Mouse (Mus musculus) CH12.LX (cell line): ENCODE measurements around the gene Derl2.

Source experiments
- MAFK ChIP-seq: IDR thresholded peaks from 2 replicates; pipeline ENCODE4 v1.6.1; 2011; ENCODE audit warnings: low read length, improper control_type of control experiment; ENCODE audit not compliant: insufficient replicate concordance
- MAZ ChIP-seq: IDR thresholded peaks from 2 replicates; pipeline ENCODE4 v1.6.1; 2012; ENCODE audit warnings: low read depth, mild to moderate bottlenecking, inconsistent platforms, low read length, improper control_type of control experiment, moderate library complexity
- POLR2A ChIP-seq: IDR thresholded peaks from 2 replicates; pipeline ENCODE4 v1.6.1; 2011; ENCODE audit warnings: low read depth, mild to moderate bottlenecking, improper control_type of control experiment, low read length
- TBP ChIP-seq: conservative IDR thresholded peaks from 2 replicates; pipeline ENCODE4 v1.6.1; 2011; ENCODE audit warnings: low read depth, low read length, improper control_type of control experiment

GRCm38 (mm10) chr11:70972586-70972985 is 47.1 kb downstream of the Derl2 start:
- TF ChIP-seq TBP (no peak), MAFK (no peak), MAZ (no peak), POLR2A (no peak)
